Mouse (Mus musculus): ENCODE data around the gene Rhbdd3. TPM values are rescaled to one million over a fixed set of nuclear protein-coding genes. Genes with fewer than 3 reads are reported as not detected.

Gene Rhbdd3
- total RNA-seq (2021) (10 to 100 TPM; 18.2 to 24.8 TPM), polyA plus RNA-seq (2012; rRNA removed) (38.1 and 60.4 TPM in 2 replicates)
- long read RNA-seq, transcript Rhbdd3-202 (9 exons, 2,333 nt): major isoform, 19 of 28 reads
- long read RNA-seq, partial matches to known transcripts: 2 of 28 reads
- long read RNA-seq, other reads (novel, unspliced or antisense): 6 of 28 reads

DNA sequence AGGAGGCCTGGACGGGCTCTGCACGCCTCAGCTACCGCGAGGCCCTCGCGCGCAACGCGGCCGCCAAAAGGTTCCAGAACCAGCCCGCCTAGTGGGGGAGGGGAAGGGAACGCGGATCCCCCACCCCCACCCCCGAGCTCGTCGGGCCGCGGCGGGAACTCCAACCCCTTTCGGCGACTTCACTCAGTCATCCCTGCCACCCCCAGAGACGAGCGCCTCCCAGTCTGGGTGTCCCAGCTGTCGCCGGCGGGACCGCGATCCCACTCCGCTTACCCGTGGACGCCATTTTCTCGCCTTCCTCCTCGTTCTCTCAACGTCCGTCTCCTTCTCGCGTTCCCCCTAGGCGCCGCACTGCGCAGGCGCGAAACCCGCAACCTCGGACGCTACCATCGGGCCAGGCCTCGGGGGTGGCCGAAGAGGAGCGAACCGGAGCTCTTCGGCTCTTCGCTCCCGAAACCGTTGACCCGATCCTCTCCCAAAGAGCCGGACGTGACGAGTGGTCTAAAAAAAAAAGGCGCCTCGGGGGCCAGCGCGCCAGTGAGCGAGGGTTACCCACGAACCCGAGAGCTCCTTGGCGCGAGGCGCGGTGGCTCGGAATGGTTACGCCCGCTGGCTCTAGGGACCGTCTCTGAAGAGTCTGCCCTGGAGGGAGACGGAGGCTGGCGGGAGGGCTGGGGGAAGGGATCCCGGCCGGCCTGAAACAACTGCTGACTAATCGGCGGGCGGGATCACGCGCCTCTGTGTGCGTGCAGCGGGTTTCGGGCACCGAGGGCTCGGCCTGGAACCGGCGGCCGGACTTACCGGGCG lies at the start of gene Rhbdd3, which contains the start of gene Ewsr1:
Gene Rhbdd3 (plus strand): TSS at position 191 of the 807 bp plus-strand sequence.
Gene Ewsr1 (minus strand): TSS at position 531 of the 807 bp plus-strand sequence.
- DNase-seq: peak; percentile 98

DNA sequence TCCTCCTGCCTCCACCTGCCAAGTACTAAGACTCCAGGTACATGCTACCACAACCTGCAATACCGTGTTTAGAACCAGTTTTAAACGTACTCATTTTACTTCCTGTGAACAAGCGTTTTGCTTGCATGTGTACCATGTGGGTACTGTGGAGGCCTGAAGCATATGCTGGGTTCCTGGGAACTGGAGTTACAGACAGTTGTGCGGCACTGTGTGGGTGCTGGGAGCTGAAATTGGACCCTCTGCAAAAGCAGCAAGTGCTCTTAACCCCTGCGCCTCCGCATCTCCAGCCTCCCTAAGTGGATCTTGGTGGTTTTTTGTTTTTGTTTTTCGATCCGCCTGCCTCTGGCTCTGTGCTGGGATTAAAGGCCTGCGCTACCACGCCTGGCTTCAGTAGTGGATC lies 47.1 kb upstream of the Rhbdd3 start:
- no peak for DNase-seq

DNA sequence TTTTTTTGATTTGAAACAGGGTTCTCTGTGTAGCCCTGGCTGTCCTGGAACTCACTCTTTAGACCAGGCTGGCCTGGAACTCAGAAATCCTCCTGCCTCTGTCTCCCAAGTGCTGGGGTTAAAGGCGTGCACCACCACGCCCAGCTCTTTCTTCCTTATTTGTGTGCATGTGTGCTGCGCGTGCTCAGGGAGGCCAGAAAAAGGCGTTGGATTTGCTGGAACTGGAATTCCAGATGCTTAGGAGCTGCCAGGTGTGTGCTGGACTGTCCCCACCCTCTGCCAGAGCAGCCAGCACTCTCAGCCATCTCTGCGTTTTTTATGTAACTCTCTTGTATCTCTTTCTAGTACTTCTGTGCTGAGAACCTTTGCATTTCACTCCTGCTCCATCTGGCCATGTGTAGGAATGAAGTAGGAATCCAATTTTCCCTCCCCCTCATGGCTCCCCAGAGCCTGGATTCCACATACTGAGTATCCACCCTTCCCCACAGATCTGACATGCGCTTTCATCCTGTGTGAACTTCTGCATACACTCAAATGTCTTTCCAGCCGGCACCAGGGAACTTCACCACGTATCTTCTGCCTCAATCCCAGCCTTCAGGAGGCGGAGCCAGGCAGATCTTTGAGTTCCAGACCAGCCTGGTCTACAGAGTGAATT lies 46.4 kb upstream of the Rhbdd3 start:
- DNase-seq: no peak

DNA sequence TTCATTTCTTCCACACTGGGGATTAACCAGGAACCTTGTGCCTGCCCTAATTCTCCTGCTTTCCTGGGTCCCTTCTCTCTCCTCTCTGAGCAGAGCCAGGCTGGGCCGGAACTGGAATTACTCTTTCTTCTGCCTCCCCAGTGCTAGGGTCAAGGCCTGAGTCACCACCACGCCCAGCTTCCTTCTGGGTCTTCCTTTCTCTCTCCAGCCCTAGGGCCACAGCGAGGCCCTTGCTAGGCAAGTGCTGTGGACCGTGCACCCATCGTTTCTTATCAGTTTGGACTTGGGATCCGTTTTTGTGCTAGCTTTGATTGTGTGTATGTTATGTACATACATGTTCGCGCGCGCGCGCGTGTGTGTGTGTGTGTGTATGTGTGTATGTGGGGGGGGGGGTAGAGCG lies 44.6 kb upstream of the Rhbdd3 start:
- no peak for DNase-seq

DNA sequence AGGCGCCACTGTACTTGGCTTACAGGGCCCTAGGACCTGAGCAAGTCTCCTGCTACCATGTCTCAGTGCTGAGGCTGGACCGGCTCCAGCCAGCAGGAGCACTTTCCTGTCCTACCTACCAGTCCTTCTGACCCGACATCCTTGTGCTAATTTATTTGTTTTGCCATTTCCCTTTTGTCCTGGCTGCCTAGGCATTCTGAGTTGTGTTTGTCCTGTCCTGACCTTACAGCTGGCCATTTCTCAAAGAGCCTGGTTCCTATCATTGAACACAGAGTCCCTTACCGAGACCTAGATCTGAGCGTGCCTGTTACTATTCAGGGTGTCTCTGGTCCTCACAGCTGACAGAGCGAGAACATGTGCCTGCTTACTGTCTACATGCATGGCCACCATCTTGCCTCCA lies 43.9 kb upstream of the Rhbdd3 start:
- DNase-seq: no peak

DNA sequence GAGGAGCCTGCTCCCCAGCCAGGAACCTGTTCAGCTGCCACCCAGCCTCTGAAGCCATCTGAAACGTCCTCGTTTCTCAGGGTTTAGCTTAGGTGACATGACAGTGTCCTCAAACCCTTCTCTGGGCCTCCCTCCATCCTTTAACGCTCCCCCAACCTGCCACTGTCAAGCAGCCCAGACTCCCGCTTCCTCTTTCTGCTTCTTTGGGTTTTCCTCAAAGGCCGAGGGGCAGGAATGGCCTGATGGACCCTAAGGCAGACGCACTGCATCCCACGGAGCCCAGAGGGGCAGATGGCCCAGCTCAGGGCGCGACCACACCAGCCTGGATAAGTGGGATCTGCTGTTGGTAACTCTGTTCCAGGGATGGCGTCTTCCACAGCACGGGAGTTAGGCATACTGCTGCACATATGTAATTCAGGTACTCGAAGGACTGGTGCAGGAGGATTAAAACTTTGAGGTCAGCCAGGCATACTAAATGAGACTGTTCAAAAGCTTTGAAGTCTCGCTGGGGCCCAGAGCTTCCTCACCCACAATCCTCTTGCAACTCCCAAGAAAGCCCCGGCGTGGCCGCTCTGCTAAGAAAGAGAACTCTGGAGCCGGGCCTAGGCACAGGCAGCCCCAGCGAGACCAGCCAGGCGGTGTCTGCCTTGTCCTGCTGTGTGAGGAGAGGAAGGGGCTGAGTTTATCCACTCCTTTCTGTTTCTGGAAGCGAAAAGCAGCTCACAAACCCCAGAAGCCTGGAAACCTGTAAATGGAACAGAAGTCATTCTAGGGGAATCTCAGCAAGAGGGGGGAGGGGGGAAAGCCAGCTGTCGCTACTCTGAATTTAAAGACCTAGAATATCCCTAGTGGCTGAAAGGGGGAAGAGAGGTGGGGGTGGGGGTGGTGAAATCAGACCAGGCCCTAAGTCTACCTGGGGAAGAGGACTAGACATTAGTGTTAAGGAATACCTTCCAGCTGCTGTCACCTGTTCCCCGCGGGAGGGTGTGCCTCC lies 42.5 kb upstream of the Rhbdd3 start:
- no peak for DNase-seq

DNA sequence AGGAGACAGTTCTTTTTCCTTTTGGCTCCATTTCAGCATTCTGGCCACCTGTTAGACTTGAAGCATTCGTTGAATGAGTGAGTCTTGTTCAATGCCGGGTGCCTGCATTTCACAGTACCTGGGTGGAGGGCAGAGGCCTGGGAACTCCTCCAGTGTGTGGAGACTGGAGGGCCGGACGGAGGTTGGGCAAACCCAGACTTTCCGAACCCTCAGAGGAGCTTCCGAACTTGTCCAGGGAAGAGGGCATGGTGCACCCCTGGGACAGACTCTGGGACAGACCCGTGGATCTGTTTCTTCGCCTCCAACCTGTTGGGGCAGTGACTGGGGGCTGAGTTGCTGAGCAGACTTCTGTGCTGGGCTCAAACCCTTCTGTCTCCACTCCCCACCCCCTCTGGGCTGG lies 41.7 kb upstream of the Rhbdd3 start:
- DNase-seq: no peak

DNA sequence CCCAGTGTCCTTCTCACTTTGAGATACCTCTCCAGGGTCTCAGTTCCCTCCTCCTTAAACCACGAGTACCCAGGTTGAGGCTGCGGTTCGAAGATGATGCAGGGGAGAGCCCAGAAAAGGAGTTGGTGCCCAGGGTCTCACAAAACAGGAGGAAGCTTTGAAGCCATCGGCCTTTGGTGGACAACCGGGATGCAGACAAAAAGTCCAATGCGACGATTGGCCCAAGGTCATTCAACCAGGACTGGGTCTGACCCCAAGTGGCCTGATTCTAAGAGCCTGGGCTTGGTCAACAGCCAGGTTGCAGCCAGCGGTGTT lies 41.2 kb upstream of the Rhbdd3 start:
- no peak for DNase-seq

DNA sequence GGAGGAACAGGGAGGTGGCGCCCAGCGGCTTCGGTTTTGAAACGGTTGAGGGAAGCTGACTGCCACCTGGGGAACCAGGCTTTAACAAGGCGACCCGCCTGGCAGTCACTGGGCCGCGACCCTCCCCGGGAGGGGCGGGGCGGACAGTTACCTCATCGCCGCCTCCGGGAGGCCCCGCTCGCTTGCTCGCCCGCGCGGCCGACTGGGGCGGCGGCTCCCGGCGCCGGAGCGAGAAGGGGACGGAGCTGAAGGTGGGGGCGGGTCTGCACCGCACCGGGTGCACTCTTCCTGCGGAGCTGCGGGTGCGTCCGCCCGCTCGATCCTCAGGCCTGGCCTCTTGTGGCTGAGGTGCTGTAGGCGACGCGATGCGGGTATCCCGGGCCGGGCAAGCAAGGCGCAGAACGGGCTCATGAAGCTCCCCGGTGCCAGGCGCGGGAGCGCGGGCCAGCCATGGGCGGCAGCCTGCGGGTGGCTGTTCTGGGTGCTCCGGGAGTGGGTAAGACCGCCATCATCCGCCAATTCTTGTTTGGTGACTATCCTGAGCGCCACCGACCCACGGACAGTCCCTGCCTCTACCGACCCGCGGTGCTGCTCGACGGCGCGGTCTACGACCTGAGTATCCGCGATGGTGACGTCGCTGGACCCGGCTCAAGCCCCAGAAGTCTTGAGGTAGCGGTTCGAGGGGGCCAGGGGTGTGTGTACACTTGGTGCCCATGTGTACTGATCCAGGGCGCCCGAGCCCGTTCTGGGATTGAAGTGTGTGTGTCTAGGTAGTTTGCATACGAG lies 40.7 kb upstream of the Rhbdd3 start, which contains the start of gene Rasl10a:
Gene Rasl10a (plus strand): TSS at position 273 of the 786 bp plus-strand sequence.
- peak; percentile 57 for DNase-seq

DNA sequence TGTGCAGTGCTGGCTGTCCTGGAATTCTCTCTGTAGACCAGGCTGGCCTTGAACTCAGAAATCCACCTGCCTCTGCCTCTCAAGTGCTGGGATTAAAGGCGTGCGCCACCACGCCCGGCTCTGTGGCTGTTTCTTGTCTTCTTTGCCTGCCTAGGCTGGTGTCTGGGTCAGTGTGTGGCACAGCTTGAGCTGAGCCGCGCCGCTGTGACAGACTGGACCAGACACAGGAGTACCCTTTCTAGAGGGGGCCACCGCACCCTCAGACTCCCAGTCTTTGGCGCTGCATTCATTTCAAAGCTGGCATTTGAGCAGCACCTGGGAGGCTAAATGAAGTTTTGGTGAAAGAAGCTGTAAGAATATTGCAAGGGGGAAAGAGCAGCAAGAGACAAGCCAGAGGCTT lies 39.9 kb upstream of the Rhbdd3 start:
- DNase-seq: no peak

DNA sequence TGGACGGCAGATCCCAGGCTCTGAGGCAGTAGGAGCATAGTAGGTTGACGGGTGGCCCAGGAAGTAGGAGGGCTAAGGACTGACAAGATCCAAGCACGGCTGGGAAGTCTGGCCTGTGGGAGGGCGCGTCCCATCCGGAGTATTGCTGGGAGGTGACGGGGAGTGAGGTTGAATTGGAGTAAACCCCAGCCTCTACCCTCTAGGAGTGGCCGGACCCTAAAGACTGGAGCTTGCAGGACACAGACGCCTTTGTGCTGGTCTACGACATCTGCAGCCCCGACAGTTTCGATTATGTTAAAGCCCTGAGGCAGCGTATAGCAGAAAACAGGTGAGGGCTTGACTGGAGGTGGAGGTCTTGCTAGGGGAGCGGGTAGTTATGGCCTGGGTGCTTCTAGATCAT lies 39.5 kb upstream of the Rhbdd3 start:
- DNase-seq: no peak

DNA sequence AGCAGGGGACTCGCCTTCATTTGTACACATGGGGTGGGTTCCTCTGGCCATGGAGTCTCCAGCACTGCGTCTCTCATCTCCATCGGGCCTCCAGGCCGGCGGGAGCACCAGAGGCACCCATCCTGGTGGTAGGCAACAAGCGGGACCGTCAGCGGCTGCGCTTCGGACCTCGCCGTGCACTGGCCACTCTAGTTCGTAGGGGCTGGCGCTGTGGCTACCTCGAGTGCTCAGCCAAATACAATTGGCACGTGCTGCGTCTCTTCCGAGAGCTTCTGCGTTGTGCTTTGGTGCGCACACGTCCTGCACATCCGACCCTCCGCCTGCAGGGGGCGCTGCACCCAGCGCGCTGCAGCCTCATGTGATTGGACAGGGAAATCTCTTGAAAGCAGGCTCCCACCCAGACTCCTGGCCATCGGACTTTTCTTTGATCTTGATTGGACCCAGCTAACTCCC lies 39.0 kb upstream of the Rhbdd3 start:
- DNase-seq: peak; percentile 34

DNA sequence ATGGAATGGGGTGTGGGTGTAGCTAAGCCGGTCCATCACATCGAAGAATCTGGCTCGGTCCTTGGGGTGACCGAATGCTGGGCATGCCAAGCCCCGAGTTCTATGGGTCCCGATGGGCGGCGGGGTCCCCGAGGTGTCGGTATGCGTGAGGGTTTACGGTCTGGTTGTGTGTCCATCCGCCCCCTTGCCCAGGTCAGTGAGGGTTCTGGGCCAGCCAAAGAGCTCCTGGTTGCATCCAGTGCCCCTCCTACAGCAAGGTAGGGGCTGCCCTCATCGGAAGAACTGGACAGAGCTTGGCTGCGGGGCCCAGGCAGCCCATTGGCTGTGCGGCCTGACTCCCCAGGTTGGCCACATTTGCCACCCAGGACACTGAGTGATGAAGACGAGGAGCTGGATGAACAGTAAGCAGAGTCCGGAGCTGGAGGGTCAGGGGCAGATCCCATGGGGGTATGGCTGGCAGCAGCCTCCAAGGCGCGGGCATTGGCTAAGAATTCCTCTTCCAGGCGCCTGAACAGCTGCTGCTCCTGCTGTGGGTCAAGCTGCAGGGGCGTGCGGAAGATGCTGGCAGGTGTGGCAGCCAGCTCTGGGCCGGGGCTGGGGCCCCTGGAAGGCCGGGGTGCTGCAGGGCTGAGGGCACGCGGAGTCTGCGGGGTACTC lies 37.8 kb upstream of the Rhbdd3 start:
- DNase-seq: no peak

DNA sequence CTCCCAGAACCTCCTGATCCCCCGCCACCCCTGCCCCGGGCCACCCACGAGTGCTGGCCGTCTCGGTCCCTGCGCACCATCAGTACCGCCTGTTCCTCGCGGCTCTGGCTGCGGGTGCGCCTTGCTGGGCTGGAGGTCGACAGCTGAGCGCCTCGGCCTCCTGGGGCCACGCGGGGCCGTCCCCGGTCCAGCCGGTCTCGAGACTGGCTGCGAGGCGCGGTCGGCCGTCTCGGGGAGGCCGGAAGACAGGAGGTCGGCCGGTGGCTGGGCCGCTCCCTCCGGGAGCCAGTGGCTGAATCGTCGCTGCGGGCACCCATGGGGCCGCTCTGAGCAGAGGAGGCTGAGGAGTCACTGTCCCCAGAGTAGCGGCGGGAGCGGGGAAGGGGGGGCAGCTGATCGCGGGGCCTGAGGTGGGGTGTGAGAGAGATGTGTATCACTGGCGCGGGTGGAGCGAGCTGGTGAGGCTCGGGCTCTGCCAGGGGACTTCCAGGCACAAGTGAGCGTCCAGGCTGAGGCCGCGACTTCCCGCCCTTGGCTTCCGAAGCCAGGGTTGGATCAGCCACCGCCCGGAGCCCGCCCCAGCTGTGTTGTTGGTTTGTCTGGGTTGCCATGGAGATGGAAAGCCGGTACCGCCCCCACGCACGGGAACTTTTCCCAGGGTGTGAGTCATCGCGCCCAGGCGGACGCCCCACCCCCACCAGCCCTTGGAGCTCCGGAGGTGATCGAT lies 37.1 kb upstream of the Rhbdd3 start:
- DNase-seq: peak; percentile 98

DNA sequence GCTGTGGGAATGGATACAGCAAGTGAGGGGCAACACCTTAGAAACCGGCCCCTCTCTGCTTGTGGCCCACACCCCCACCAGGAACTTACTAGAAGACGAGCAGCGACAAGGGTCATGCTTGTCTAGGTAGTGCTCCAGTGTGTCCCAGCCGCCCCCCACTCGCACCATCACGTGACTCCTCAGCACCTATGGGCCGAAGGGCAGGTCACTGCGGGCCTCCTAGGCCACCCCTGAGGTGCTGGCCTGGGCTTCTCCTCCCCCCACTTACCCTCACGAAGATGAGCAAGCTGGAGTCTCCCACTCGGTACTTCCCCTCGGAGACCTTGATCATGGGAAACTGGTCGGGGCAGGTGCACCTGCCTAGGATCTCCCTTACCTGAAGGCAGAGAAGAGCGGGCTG lies 36.4 kb upstream of the Rhbdd3 start:
- DNase-seq: no peak

DNA sequence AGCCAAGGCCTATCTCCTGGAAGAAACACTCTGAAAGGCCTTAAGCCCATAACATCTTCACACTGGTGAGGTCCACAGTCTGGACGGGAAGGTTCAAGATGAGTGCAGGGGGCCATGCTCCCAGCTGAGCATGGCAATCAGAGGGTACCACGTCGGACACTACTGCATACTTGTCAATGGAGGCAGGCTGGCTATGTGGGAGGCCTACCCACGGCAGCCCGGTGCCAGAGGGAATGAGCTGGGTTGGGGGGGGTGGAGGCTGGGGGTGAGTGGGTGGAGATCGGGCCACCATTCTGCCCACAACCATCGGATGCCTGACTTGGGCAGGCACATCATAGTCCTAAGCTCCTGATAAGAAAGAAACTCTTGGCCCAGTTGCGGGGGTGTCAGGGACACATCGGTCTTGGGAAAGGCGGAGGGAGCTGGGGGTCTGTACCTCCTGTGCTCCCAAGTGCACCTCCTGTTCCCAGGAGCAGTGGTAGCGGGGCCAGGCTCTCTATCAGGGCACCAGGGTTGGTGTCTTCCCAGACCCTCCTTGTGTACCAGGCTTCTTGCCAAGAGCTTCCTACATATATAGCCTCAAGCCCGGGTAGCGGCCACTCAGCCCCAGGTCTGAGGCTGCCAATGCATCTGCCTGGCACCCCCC lies 35.7 kb upstream of the Rhbdd3 start:
- DNase-seq: no peak

DNA sequence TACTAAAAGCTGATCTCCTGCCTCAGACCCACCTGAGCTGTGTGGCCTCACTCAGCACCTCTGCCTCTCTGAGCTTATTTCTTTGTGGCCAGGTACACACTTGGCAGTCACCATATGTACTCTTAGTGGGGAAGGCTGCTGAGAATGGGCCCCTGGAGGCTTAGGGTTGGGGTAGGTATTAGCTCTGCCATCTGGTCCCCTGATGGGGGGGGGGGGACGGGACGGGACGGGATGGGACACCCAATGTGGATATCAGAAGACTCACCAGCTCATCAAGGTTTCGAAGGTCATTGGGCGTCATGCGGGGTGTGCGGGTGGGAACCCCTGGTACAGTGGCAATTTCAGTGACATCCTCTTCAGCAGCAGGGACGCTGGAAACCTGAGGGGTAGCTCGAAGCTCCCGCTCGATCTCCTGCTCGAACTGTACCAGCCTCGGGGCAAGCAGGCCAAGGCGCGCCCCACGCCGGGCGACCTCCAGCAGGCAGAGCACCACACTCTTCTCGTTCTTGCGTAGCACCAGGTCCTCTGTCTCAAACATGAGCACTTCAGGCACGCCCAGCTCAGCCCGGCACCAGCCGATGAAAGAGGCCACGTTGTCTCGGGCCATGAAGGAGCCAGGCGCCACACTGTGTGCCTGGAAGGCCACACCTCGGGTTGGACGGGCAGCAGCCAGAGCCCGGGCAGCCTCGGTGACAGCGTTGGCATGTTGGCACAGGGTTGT lies 35.0 kb upstream of the Rhbdd3 start:
- DNase-seq: peak; percentile 27

DNA sequence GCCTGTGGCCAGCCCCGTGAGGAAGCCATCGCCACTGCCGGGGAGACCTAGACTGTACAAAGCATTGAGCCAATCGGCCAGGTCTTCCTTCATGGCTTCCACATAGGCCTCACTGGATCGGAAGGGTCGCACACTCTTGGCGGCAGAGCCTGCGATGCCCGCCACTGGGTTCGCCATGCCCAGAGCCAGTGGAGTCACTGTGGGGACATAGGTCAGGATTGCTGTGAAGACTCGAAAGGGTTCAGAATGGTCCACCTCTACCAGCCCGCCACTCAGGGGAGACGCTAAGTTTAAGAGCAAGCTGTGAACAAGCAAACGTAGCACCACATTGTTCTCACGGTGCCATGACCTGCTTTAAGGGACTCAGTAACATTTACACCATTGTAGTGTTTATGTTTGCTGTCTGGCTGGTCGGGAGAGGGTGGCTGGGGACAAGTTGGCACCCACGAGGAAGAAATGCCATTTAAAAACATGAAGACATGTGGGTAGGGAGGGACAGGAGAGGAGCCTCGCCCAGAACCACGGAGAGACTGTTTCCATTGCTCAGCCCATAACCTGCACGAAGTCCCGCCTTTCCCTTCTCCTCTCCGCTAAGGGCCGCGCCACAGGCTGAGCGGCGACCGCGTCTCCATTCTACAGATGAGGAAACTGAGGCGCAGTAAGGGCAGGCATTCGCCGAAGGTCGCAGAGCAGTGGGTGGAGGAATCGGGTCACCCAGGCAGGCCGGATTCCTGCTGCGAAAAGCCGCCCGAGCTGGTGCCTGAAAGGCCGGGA lies 34.3 kb upstream of the Rhbdd3 start:
- DNase-seq: no peak

All from adrenal gland, adult 2 months (tissue).